Mouse (Mus musculus): ENCODE measurements around the gene Myl3. TPM values are rescaled to one million over a fixed set of nuclear protein-coding genes. Genes with fewer than 3 reads are reported as not detected.

Gene Myl3
- polyA plus RNA-seq, 1 experiment from 2014 or later = 1.1 TPM

DNA sequence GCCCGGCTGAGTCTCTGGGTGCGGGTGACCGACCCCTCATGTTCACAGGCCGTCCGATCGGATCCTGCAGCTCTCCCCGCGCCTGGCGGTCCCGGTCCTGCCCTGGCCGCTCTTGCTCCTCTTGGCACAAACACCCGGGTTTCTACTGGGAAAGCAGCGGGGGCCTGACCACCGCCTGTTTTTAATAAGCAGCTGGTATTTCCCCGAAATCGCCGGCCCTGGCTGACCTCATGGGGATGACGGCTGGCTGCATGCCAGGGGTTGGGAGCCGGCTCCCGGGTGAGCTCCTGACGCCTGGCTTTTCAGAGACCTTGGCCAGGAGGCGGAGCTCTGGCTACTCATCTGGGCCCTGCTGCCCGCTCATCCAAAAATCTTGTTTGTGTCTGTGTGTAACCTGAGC, 40.1 kb downstream of the Myl3 start:
- peak overlapping the region; percentile 59 for H3K4me3 ChIP-seq (ENCODE audit: low read length)
- no peaks in the 10 kb centered on the region for H3K36me3 ChIP-seq (ENCODE audit: control insufficient read depth, insufficient read depth, low read length)
- no peaks in the 10 kb centered on the region for H3K27me3 ChIP-seq (replicated peaks; ENCODE audit: control insufficient read depth, insufficient read depth, low read length)
- peaks cover 5% of the 10 kb centered on the region; the same call in 1 of the 2 replicates for H3K4me1 ChIP-seq (ENCODE audit: control insufficient read depth, insufficient read depth, low read depth, low read length)
- H3K27ac ChIP-seq (ENCODE audit: low read depth, low read length) = peak overlapping the region; percentile 88
- H3K4me2 ChIP-seq (ENCODE audit: low read length) = peak overlapping the region; percentile 62
- H3K9ac ChIP-seq (ENCODE audit: low read depth, low read length) = peak overlapping the region; percentile 84
- peak; percentile 80 for ATAC-seq
- WGBS = 1% methylated on average over 23 of the region's 23 CpGs
- H3K9me3 ChIP-seq (ENCODE audit: control insufficient read depth, low read length) = no peaks in the 10 kb centered on the region

DNA sequence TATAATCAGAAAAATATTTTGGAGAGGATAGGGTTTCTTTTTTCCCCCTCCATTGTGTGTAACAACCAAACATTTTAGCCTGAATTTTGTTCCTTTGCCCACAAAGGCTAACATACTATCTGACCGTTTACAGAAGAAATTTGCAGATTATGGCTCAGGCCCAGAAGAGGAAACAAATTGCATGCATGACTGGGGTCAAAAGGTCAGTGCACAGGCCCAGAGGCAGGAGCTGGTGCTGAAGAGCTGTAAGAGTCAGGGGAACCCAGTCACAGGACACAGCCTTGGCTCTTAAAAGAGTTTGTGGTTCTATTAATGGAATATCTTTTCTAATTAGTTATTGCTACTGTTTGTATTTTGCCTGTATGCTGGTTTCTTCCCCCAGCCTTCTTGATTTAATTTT, 42.0 kb downstream of the Myl3 start:
- ATAC-seq = no peak
- 34% methylated on average over 1 of the region's 1 CpGs for WGBS
- H3K27ac ChIP-seq (ENCODE audit: low read depth, low read length) = no peak overlapping the region
- H3K36me3 ChIP-seq (ENCODE audit: control insufficient read depth, insufficient read depth, low read length) = no peaks in the 10 kb centered on the region
- no peaks in the 10 kb centered on the region for H3K27me3 ChIP-seq (replicated peaks; ENCODE audit: control insufficient read depth, insufficient read depth, low read length)
- H3K4me2 ChIP-seq (ENCODE audit: low read length) = no peak overlapping the region
- H3K9ac ChIP-seq (ENCODE audit: low read depth, low read length) = no peak overlapping the region
- H3K4me1 ChIP-seq (ENCODE audit: control insufficient read depth, insufficient read depth, low read depth, low read length) = peaks cover 5% of the 10 kb centered on the region; the same call in 1 of the 2 replicates
- H3K4me3 ChIP-seq (ENCODE audit: low read length) = no peak overlapping the region
- no peaks in the 10 kb centered on the region for H3K9me3 ChIP-seq (ENCODE audit: control insufficient read depth, low read length)

- no peaks in the 10 kb centered on the region for H3K27me3 ChIP-seq (replicated peaks; ENCODE audit: control insufficient read depth, insufficient read depth, low read length)
Observed at GRCm38 (mm10) chr9:110788169-110788568, 46.5 kb downstream of the Myl3 start.

DNA sequence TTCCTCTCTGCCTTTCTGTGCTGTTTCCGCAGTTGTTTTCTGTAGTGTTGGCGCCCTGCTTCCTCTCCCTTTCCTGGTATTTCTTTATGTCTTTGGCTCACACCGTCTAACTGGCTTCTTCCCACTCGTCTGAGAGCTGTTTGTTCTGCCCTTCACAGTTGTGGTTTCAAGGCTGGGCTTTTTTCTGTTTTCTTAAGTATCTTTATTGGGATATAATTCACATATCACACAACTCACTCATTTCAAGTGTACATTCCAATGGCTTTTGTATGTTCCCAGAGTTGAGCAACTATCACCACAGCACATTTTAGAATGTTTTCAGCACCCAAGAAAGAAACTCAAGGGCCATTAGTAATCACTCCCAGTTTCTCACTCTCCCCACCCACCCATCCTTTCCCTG, 48.8 kb downstream of the Myl3 start:
- no peaks in the 10 kb centered on the region for H3K36me3 ChIP-seq (ENCODE audit: control insufficient read depth, insufficient read depth, low read length)
- no peaks in the 10 kb centered on the region for H3K4me1 ChIP-seq (ENCODE audit: control insufficient read depth, insufficient read depth, low read depth, low read length)
- no peaks in the 10 kb centered on the region for H3K9me3 ChIP-seq (ENCODE audit: control insufficient read depth, low read length)
- 72% methylated on average over 4 of the region's 4 CpGs for WGBS
- H3K4me2 ChIP-seq (ENCODE audit: low read length) = no peak overlapping the region
- no peak overlapping the region for H3K9ac ChIP-seq (ENCODE audit: low read depth, low read length)
- no peak for ATAC-seq
- H3K4me3 ChIP-seq (ENCODE audit: low read length) = no peak overlapping the region
- no peak overlapping the region for H3K27ac ChIP-seq (ENCODE audit: low read depth, low read length)
- no peaks in the 10 kb centered on the region for H3K27me3 ChIP-seq (replicated peaks; ENCODE audit: control insufficient read depth, insufficient read depth, low read length)

More at GRCm38 (mm10) chr9:110788169-110788568, 46.5 kb downstream of the Myl3 start:
- Histone ChIP-seq H3K9ac (ENCODE audit: low read depth, low read length) (no peak overlapping the region), H3K36me3 (ENCODE audit: control insufficient read depth, insufficient read depth, low read length) (no peaks in the 10 kb centered on the region), H3K27ac (ENCODE audit: low read depth, low read length) (no peak overlapping the region), H3K4me3 (ENCODE audit: low read length) (no peak overlapping the region), H3K4me1 (ENCODE audit: control insufficient read depth, insufficient read depth, low read depth, low read length) (no peaks in the 10 kb centered on the region), H3K4me2 (ENCODE audit: low read length) (no peak overlapping the region), H3K9me3 (ENCODE audit: control insufficient read depth, low read length) (no peaks in the 10 kb centered on the region)
- ATAC-seq = no peak
- WGBS = 91% methylated on average over 3 of the region's 3 CpGs

GRCm38 (mm10) chr9:110797013-110797412, 55.4 kb downstream of the Myl3 start:
- Histone ChIP-seq H3K4me3 (ENCODE audit: low read length) (no peak overlapping the region), H3K36me3 (ENCODE audit: control insufficient read depth, insufficient read depth, low read length) (no peaks in the 10 kb centered on the region), H3K27ac (ENCODE audit: low read depth, low read length) (no peak overlapping the region), H3K27me3 (replicated peaks; ENCODE audit: control insufficient read depth, insufficient read depth, low read length) (no peaks in the 10 kb centered on the region), H3K9me3 (ENCODE audit: control insufficient read depth, low read length) (no peaks in the 10 kb centered on the region), H3K4me2 (ENCODE audit: low read length) (no peak overlapping the region), H3K4me1 (ENCODE audit: control insufficient read depth, insufficient read depth, low read depth, low read length) (no peaks in the 10 kb centered on the region), H3K9ac (ENCODE audit: low read depth, low read length) (no peak overlapping the region)
- no peak for ATAC-seq
- 83% methylated on average over 10 of the region's 10 CpGs for WGBS

- H3K27me3 ChIP-seq (replicated peaks; ENCODE audit: control insufficient read depth, insufficient read depth, low read length) = no peaks in the 10 kb centered on the region
- no peak within 1 kb of the TSS for H3K4me3 ChIP-seq (ENCODE audit: low read length)
- H3K4me1 ChIP-seq (ENCODE audit: control insufficient read depth, insufficient read depth, low read depth, low read length) = no peaks in the 10 kb centered on the region
- no peaks in the 10 kb centered on the region for H3K9me3 ChIP-seq (ENCODE audit: control insufficient read depth, low read length)
- no peaks in the 10 kb centered on the region for H3K36me3 ChIP-seq (ENCODE audit: control insufficient read depth, insufficient read depth, low read length)
- ATAC-seq = no peak
- H3K27ac ChIP-seq (ENCODE audit: low read depth, low read length) = no peak within 1 kb of the TSS
- H3K9ac ChIP-seq (ENCODE audit: low read depth, low read length) = no peak within 1 kb of the TSS
- WGBS = 96% methylated on average over 14 of the region's 14 CpGs
- H3K4me2 ChIP-seq (ENCODE audit: low read length) = no peak within 1 kb of the TSS
Observed at GRCm38 (mm10) chr9:110797866-110798265, 56.2 kb downstream of the Myl3 start, which contains the start of gene Prss42. TSS of gene Prss42 (plus strand) at chr9:110798166.

GRCm38 (mm10) chr9:110800834-110801479, 59.3 kb downstream of the Myl3 start:
- H3K4me1 ChIP-seq (ENCODE audit: control insufficient read depth, insufficient read depth, low read depth, low read length) = no peaks in the 10 kb centered on the region
- WGBS = 87% methylated on average over 8 of the region's 8 CpGs
- H3K9ac ChIP-seq (ENCODE audit: low read depth, low read length) = no peak overlapping the region
- H3K27me3 ChIP-seq (replicated peaks; ENCODE audit: control insufficient read depth, insufficient read depth, low read length) = no peaks in the 10 kb centered on the region
- no peak overlapping the region for H3K4me2 ChIP-seq (ENCODE audit: low read length)
- H3K36me3 ChIP-seq (ENCODE audit: control insufficient read depth, insufficient read depth, low read length) = no peaks in the 10 kb centered on the region
- no peaks in the 10 kb centered on the region for H3K9me3 ChIP-seq (ENCODE audit: control insufficient read depth, low read length)
- no peak overlapping the region for H3K4me3 ChIP-seq (ENCODE audit: low read length)
- H3K27ac ChIP-seq (ENCODE audit: low read depth, low read length) = no peak overlapping the region
- no peak for ATAC-seq

GRCm38 (mm10) chr9:110803294-110803693, 61.6 kb downstream of the Myl3 start:
- WGBS = 74% methylated on average over 4 of the region's 4 CpGs
- H3K9ac ChIP-seq (ENCODE audit: low read depth, low read length) = no peak overlapping the region
- no peaks in the 10 kb centered on the region for H3K9me3 ChIP-seq (ENCODE audit: control insufficient read depth, low read length)
- H3K4me3 ChIP-seq (ENCODE audit: low read length) = no peak overlapping the region
- H3K27ac ChIP-seq (ENCODE audit: low read depth, low read length) = no peak overlapping the region
- no peak for ATAC-seq
- H3K4me2 ChIP-seq (ENCODE audit: low read length) = no peak overlapping the region
- H3K27me3 ChIP-seq (replicated peaks; ENCODE audit: control insufficient read depth, insufficient read depth, low read length) = no peaks in the 10 kb centered on the region
- H3K4me1 ChIP-seq (ENCODE audit: control insufficient read depth, insufficient read depth, low read depth, low read length) = no peaks in the 10 kb centered on the region
- H3K36me3 ChIP-seq (ENCODE audit: control insufficient read depth, insufficient read depth, low read length) = no peaks in the 10 kb centered on the region

DNA sequence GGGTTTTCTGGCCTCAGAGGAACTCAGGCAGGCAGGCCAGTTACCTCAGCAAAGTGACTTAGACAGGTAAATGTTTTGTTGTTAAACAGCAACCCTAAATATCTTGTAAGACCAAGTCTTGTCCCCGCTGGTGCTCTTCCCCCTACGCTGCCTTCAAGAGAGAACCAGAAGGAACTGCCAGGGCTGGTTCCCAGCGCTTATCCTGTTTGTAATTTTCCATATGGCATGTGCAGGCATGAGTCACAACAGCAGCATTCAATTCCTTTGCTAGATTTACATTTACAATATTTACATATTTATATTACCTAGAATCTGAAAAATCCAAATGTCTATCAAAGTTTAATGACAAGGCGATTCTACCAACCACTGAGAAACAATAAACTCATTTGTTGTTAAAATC, 68.4 kb downstream of the Myl3 start:
- Histone ChIP-seq H3K36me3 (ENCODE audit: control insufficient read depth, insufficient read depth, low read length) (no peaks in the 10 kb centered on the region), H3K27ac (ENCODE audit: low read depth, low read length) (no peak overlapping the region), H3K27me3 (replicated peaks; ENCODE audit: control insufficient read depth, insufficient read depth, low read length) (no peaks in the 10 kb centered on the region), H3K4me3 (ENCODE audit: low read length) (no peak overlapping the region), H3K4me1 (ENCODE audit: control insufficient read depth, insufficient read depth, low read depth, low read length) (no peaks in the 10 kb centered on the region), H3K4me2 (ENCODE audit: low read length) (no peak overlapping the region), H3K9ac (ENCODE audit: low read depth, low read length) (no peak overlapping the region), H3K9me3 (ENCODE audit: control insufficient read depth, low read length) (no peaks in the 10 kb centered on the region)
- 91% methylated on average over 4 of the region's 4 CpGs for whole genome bisulfite sequencing
- no peak for ATAC-seq
